Mouse (Mus musculus): Measurements from ENCODE around the gene Ghr.

GRCm38 (mm10) chr15:3578286-3578980 is 4.9 kb downstream of the Ghr start:
- TF ChIP-seq POLR2A (IDR thresholded peaks at IDR 0.05; ENCODE audit: low read depth, low read length): no peak
- TF ChIP-seq CTCF (IDR thresholded peaks at IDR 0.05; ENCODE audit: extremely low read depth, insufficient read depth, insufficient read length, insufficient replicate concordance): no peak
